Mouse (Mus musculus): ENCODE measurements around the gene Tepsin.

Tepsin gene

DNA sequence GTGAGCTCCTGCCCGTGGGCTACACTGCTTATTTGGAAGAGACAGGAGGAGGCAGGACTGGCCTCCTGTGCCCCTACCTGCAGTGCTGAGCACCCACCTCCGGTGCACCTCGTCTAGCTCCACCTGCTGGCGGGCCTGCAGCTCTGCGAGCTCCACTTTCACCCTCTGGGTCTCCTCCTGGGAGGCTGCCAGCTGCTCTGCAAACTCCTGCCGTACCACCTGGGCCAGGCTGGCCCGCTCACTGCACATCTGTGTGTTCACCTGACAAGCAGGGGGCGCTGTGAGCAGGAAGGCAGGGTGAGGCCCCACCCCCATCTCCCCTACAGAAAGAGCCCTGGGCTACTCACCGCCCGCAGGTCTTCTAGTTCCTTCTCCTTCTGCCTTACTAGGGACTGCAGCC is 33.2 kb downstream of the Tepsin start:
- intact Hi-C loops (cut with DNase I) = no loop called here

- intact Hi-C loops (cut with DNase I) = no loop called here
These were observed 33.9 kb downstream of the Tepsin start for GRCm38 (mm10) chr11:120064668-120065040.

- intact Hi-C loops (cut with DNase I) = no loop called here
These were observed 34.4 kb downstream of the Tepsin start for GRCm38 (mm10) chr11:120064006-120064667.

DNA sequence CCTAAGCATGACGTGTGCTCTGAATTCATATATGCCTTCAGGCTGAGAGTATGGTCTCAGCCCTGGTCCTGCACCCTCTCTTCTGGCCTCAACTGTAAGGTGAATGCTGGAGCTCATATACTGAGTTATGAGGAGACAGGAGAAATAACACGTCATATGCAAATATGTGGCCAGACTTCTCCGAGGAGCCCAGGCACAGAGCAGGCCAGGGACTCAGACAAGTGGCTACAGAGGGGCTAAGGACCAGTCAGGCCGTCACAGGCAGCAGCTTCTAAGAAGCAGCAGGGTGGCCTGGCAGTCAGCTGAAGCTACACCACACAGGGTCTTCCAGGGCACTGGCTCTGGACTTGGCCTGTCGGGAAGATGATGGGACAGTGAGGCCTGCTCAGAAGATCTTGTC is 35.2 kb downstream of the Tepsin start:
- intact Hi-C loops (cut with DNase I) = no loop called here

GRCm38 (mm10) chr11:120060634-120061033 is 37.9 kb downstream of the Tepsin start:
- intact Hi-C loops (cut with DNase I) = no loop called here

GRCm38 (mm10) chr11:120055953-120056732 is 42.4 kb downstream of the Tepsin start:
- intact Hi-C loops (cut with DNase I) = no loop called here

DNA sequence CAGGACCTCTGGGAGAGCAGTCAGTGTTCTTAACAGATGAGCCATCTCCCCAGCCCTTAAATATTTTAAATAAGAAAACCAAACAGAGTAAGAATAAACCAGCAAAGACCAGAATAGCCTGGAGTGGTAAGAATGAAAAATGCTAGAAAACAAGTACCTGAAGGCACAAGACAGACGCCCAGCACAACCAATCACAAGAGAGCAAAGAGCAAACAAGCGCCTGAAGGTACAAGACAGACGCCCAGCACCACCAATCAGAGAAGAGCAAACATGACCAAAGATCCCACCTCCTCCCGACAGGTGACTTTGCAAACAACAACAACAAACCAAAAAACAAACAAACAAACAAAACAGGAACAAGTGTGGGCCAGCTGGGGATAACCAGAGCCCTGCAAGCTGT is 44.7 kb downstream of the Tepsin start:
- intact Hi-C loops (cut with DNase I) = no loop called here

DNA sequence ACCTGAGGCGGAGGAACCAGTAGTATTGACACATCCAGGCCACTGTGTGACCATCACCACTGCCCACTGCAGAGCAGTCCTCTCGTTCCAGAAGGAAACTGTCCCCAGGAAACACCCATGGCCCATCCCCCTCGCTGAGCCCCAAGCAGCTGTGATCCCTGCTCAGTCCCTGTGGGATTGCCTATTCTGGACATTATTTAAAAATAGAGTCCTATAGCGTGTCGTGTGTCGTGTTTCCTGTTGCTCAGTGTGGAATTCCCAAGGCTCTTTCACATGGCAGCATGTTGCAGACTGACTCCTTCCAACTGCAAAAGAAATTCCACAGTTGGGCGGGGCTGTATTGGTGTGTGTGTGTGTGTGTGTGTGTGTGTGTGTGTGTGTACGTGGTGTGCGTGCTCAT is 46.3 kb downstream of the Tepsin start:
- intact Hi-C loops (cut with DNase I) = no loop called here

GRCm38 (mm10) chr11:120051124-120051811 is 47.3 kb downstream of the Tepsin start:
- intact Hi-C loops (cut with DNase I) = no loop called here

- intact Hi-C loops (cut with DNase I) = no loop called here
These were observed 49.5 kb downstream of the Tepsin start for GRCm38 (mm10) chr11:120049067-120049466.

GRCm38 (mm10) chr11:120048252-120048556 is 50.3 kb downstream of the Tepsin start:
- intact Hi-C loops (cut with DNase I) = no loop called here

- intact Hi-C loops (cut with DNase I) = no loop called here
These were observed 50.8 kb downstream of the Tepsin start for GRCm38 (mm10) chr11:120047531-120048251.

- intact Hi-C loops (cut with DNase I) = no loop called here
These were observed 51.9 kb downstream of the Tepsin start, which contains the start of gene Aatk for GRCm38 (mm10) chr11:120046553-120047191. Gene Aatk, minus strand, starts transcription at chr11:120047167.

GRCm38 (mm10) chr11:120045839-120046552 is 52.5 kb downstream of the Tepsin start:
- intact Hi-C loops (cut with DNase I) = no loop called here

GRCm38 (mm10) chr11:120045341-120045740 is 53.2 kb downstream of the Tepsin start:
- intact Hi-C loops (cut with DNase I) = no loop called here

GRCm38 (mm10) chr11:120042141-120042838 is 56.2 kb downstream of the Tepsin start:
- intact Hi-C loops (cut with DNase I) = no loop called here

GRCm38 (mm10) chr11:120041191-120042123 is 57.1 kb downstream of the Tepsin start:
- intact Hi-C loops (cut with DNase I) = no loop called here
